Mouse (Mus musculus) left cerebral cortex, postnatal 25 days (tissue): ENCODE measurements at regions not wholly inside any gene's neighbourhood (a gene's known extent, or its start where the extent isn't known, plus 50 kb on each side); places are given as distances from the start of the nearest gene placed in this dataset.
A peak's percentile ranks its signal among the peaks of the same experiment; 100 is the strongest.

Experiments
- DNase-seq, 2 experiments: peaks; one replicate each; pipeline ENCODE4 v3.0.0; 2022; ENCODE audit warnings: low spot score in 2 of 2, mixed read lengths in 1 of 2
- intact Hi-C: fragments of 180-260 bp; cut with DNase I; formaldehyde crosslinking; loops from one replicate; pipeline ENCODE4 v1.15.1; 2025

DNA sequence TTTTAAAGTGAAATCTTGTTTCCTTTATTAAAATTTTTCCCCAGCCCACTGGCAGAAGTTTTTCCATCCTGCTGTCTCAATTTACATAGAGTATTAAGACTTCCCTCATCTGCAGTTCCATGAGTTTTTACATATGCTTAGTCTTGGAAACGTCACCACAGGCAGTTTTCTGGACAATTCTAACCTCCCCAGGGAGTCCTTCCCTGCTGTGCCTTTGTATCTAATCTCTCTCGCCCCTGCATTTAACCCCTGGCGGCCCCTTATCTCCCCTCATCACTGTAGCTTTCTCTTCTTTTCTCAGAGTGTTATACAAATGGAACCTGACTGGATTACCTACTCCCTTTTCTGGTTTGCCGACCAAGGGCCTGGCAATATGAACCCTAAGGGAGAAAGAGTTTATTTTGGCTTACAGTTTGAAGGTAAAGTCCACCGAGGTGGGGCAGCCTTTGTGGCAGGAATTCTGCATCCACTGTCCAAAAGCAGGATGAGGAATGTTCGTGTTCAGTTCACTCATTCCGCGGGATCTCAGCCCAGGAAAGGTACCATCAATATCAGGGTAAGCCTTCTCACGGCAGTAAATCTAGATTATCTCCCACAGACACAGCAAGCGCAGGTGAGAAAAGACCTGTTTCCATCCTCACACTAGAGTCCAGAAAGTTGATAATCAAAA lies 66.0 kb upstream of the Aldh1a3 start:
- intact Hi-C loops = no loop called here
- no peak for DNase-seq

DNA sequence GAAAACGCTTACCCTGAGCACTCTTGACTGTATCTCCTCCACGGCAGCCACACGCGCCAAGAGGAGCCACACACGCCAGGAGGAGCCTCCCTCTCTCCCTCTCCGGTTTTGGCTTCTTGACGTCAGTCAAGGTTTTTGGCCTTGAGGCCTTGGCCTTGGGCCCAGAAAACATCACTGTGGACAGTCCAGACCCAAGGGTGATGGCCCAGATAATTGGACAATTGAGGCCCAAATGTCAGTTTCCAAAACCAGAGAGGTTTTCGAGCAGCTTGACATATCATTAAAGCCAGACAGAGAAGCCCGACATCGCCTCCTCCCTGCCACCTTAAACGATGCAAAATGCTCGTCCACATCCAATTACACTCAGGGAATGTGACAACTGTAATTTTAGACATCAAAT lies 65.4 kb upstream of the Aldh1a3 start:
- intact Hi-C loops = no loop called here
- DNase-seq = no peak

DNA sequence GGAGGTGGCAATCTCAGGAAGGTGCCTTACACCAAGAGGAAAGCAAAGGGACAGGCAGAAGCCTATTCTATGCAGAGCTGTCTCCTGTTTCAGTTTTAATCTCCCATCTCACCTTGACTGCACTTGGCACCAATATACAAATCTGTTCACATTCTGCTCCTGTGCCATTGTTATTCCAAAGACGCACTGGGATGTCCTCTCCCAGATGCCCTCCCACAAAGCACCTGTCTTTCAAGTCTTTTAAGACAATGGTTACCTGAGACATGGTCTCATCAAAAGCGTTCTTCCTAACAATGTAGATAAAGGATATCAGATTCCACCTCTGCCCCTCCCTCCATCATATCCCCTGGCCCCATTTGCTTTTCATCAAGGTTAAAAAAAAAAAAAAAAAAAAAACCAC lies 64.2 kb upstream of the Aldh1a3 start:
- no peak for DNase-seq
- intact Hi-C loops = no loop called here

DNA sequence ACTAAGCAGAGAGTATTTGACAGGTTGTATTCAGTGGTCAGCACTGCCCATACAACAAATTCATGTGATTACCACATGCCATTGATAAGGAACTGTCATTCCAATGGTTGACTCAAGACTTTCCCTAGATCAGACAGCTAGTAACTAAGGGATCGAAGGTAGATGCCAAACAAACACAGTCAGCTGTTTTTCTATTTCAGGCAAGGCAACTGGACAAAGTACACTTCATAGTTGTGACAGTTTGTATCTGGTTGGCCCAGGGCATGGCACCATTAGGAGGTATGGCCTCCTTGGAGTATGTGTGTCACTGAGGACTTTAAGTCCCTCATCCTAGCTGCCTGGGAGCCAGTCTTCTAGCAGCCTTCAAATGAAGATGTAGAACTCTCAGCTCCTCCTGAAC lies 62.8 kb upstream of the Aldh1a3 start:
- no peak for DNase-seq
- intact Hi-C loops = no loop called here

DNA sequence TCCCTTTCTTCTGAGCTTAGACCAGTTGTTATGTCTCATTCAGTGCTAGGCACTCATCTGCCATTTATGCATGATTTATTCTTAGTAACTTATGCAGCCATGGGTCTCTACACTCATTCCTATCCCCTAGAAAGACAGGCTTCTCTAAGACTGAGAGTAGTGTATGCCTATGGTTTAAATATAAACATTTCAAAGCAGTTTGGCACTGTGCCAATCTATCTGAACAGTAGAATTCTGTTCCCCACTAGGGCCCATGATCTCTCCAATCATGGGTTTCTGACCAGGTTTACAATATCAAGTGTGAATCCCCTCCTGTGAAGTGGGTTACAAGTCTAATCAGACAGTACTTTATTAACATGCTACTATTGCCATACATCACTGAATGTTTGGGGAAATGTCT lies 60.4 kb upstream of the Aldh1a3 start:
- intact Hi-C loops = no loop called here
- DNase-seq = no peak

DNA sequence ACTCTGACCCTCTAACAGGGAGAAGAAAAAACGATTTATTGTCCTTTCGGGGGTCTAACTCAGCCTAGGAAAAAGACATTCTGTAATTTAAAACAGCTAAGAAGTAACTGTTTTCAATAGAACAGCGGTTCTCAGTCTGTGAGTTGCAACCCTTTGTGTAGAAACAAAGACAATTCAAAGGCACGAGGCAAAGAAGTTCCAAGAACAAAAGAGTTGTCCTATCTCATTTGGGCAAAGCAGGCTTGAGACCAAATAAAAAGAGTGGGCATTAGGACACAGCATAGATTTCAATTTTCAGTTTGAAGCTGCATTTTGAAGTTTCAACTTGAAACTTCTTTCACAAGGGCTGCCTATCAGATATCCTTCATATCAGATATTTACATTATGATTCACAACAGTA lies 53.1 kb upstream of the Aldh1a3 start:
- intact Hi-C loops = no loop called here
- DNase-seq = no peak

DNA sequence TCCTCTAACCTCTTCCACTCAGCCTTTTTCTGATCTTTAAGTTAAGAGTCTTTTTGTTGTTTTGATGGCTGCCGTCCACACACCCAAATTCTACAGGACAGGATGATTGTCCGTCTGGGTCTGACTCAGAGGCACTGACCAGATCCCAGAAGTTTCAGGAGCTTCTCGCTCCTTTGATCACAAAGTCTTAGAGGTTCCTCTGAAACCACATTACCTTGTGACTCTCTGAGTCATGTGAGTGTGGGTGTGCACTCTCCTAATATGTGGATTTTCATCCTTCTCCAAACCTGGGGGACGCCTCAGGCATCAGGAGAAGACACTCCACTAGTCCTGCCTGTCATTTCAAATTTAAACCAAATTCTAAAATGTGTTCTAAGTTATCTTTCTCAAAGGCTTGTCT lies 52.0 kb upstream of the Aldh1a3 start:
- DNase-seq = no peak
- intact Hi-C loops = no loop called here

DNA sequence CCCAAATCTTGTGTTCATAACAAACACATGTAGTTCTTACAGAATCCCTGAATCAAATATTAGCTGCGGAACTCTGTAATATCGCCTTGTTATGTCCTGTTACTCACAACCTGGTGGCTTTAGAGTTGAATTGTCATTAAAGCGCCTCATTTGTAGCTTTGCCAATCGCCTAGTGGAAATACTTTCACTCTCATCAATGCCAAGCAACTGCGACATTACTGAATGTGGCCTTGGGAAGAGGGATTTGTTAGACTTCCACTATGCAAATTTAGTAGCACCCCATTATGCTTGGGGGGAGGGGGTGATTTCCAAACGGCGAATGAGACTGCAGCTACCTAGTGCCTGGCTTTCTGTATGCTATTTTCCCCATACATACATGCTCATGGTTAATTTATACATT lies 50.8 kb upstream of the Aldh1a3 start:
- intact Hi-C loops = no loop called here

DNA sequence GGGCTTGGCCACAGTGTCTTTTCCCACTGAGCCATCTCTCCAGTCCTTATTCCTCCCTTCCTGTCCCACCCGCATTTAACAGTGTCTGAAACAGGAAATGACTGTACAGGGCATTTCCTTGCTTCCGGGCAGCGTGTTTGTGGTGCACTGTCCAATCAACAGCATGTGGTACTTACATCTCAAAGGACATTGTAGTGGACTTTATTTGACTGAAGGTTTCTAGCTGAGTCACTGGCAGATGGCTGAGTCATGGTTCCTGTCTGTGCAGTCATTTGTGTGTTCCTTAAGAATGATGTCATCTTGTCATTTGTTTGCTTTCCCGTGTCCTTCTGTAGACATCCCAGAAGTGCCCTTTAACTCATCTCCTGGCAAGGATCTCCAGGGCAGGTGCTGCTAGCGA lies 50.2 kb upstream of the Aldh1a3 start:
- intact Hi-C loops = no loop called here
- DNase-seq = peak; percentile 7 to 34

More for the DNA sequence above, 50.8 kb upstream of the Aldh1a3 start:
- DNase-seq = no peak
